Mouse (Mus musculus): ENCODE results near the gene Ggnbp2.

DNA sequence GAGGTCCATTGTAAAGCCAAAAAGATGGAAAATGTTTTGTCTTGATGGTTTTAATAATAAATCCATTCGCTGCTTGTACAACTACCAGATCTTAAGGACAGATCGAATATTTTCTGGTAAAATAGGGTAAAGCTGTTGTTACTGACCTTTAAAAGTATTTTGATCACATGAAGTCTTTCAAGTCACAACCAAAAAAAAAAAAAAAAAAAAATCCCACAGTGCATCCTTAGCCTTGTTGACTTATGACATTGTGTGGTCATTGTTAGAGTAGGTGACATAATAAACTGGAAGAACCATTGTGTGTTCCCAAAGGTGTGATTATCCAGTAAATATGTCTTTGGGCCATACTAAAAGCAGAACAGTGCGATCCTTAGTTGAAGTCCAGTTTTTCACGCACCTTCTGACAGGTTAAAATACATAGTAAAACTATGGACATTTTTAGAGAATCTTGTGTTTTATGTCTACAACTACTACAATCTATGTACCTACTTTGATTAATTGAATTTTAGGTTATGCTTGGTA lies 992 bp upstream of the Ggnbp2 start:
- TF ChIP-seq POLR2A (IDR thresholded peaks at IDR 0.05; ENCODE audit: insufficient read depth, low read depth, low read length): no peak
- TF ChIP-seq CTCF (IDR thresholded peaks at IDR 0.05): no peak

All from heart, adult 2 months (tissue).